Mouse (Mus musculus) left cerebral cortex, adult 9 months (tissue): ENCODE measurements around the gene Gm12830.

Experiments used
- DNase-seq, 2 experiments: peaks; one replicate each; pipeline ENCODE4 v3.0.0; 2022; ENCODE audit warnings: low spot score in 2 of 2

The Gm12830 gene

GRCm38 (mm10) chr4:114821567-114822192, at the start of gene Gm12830:
TSS of gene Gm12830 (plus strand) at chr4:114821722.
- peak in 1 of 2 experiments; percentile 48 for DNase-seq

- DNase-seq, result no peak
Observed at GRCm38 (mm10) chr4:114773316-114773715, 48.2 kb upstream of the Gm12830 start.

DNA sequence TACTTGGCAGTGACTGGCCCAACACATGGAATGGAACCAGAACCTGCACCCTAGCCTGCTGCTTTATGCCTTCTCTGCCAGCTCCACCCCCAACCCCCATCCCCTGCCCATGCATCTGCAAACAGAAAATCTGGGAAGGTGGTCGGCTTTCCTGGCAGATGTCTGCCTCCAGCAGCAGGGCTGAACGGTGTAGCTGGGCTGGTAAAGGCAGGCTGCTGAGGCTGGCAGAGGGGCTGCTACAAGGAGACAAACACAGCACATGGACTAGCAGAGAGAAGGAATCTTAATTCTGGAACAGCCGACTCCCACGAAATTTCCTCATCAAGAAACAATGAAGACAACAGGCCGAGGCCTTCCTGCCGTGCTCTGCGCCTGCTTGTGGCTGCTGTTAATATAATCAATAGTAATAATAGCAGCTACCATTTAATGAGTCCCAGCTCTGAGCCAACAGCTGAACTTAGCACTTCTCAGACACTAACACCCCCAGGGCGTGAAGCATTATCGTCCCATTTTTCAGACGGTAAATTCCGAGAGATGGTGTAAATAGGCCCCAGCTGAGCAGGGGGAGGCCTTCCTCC, 43.8 kb upstream of the Gm12830 start:
- no peak for DNase-seq

DNA sequence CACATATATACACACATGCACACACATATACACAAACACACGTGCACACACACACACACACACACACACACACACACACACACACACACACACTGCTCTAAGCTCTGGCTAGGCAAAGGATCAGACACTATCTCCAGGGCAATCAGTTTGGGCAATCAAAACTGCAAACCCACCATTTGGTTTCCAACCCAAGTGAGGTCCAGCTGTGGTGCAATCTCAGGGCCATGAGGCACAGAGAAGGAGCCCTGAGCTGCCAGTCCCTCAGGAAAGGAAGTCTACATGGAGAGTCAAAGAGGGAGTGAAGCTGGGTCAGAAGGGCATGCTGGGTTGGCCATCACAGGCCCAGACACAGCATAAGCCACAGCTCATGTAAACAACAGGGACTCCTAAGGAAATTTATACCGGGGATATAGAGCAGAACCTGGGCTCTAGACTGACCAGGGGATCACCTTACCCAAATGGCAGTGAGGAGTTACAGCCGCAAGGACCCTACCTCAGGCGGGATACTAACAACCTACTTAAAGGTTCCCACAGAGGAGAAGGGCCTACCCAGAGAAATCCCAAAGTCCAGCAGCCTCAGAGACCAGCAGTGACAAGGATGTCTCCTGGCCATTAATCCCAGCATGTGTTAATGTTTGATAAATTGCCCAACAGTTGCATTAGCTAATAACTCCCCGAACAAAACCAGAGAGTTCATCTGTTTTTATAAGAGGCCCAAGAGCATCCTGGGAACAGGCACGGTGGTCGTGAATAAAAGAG, 42.6 kb upstream of the Gm12830 start:
- DNase-seq, result no peak

- DNase-seq, result no peak
Observed at GRCm38 (mm10) chr4:114779475-114779757, 42.1 kb upstream of the Gm12830 start.

- no peak for DNase-seq
Observed at GRCm38 (mm10) chr4:114779758-114780546, 41.6 kb upstream of the Gm12830 start.

- no peak for DNase-seq
Observed at GRCm38 (mm10) chr4:114782851-114783250, 38.7 kb upstream of the Gm12830 start.

DNA sequence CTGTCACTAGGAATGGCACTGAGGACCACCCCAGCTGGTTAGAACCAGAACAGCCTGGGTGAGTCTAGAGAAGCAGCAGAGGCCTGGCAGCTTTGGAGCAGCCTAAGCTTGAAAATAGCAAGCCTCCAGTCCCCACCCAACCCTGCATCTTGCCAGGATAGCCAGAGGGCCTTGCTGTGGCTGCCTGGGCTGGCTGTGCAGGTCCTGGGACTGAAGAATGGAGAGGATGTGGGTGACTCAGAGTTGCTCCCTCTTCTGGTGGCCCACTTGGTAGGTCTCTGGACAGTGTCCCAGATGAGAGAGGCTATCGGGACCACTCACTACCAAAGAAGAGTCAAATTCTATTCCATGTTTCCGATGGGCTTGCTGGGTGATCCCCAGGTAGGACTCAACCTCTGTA, 36.8 kb upstream of the Gm12830 start:
- no peak for DNase-seq

- no peak for DNase-seq
Observed at GRCm38 (mm10) chr4:114788856-114789255, 32.7 kb upstream of the Gm12830 start.

DNA sequence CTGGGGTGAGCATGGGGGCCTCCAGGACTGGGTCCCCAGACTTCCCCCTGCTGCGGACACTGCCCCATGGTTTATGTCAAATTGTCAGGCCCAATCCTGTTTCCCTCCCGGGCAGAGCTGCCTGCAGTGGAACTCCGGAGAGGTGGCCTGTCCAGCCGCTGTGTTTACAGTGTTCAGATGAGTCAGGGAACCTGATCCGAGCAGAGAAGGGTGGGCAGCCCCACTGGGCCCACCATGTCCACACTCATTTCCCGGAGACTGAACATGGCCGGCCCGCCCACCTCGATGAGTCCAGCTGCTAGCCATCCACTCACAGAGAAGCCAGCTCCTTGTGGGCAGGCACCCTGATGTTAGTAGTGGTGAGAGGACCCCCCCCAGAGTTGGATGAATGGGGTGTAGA, 29.9 kb upstream of the Gm12830 start:
- no peak for DNase-seq

DNA sequence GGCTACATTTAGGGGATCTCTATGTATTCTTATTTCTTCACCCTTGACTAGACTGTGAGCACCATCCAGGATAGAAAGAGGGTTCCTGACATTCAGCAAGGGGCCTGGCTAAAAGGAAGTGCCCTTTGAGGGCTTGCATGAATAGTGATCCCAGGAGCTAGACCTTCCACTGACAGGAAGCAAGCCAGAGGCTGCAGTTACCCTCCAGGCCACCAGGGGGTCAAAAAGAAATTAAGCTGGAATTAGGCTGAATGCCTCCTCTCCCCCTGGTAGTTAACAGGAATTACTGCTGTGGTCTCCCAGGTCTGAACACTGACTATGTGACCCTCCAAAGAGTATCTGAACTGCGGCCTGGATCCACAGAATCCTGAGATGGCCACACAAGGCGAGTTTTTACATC, 27.7 kb upstream of the Gm12830 start:
- DNase-seq, result no peak

GRCm38 (mm10) chr4:114797254-114797914, 24.1 kb upstream of the Gm12830 start:
- no peak for DNase-seq

- DNase-seq, result no peak
Observed at GRCm38 (mm10) chr4:114798041-114798624, 23.4 kb upstream of the Gm12830 start.

GRCm38 (mm10) chr4:114804096-114804495, 17.4 kb upstream of the Gm12830 start:
- no peak for DNase-seq

DNA sequence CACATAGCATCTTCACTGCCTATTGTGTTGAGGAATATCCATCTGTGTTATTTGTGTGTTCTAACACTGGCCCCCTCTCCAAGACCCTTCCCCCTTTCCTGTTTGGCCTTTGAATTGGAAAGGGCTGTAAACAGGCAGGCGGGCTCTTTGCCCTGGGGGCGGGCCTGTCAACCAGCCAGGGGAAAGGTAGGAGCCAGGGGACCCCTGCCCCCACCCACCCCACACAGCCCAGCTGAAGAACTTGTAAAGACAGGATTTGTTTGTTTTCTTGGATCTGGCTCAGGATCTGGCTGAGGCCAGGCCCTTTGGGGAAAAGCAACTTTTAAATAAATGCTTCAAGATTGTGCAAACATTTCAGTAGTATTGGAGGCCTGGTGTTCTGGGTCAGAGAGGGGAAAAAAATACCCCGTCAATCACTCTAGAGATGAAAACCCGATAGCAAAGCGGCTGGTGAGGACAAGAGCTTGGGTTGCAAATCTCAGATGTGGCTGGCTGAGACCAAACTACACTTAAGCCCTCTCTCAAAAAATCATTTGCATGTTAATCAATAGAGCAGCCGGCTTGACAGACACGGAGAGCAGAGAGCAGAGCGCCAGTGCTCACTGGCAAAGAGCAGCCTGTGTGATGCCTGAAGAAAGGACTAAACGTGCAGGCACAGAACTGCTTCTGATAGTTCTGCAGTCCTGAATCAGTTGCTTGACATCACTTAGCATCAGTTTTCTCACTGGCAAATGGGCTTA, 2.4 kb upstream of the Gm12830 start:
- DNase-seq, result no peak

- no peak for DNase-seq
Observed at GRCm38 (mm10) chr4:114834770-114835581, 13.5 kb downstream of the Gm12830 start.

- DNase-seq, result no peak
Observed at GRCm38 (mm10) chr4:114841336-114841920, 19.9 kb downstream of the Gm12830 start.

DNA sequence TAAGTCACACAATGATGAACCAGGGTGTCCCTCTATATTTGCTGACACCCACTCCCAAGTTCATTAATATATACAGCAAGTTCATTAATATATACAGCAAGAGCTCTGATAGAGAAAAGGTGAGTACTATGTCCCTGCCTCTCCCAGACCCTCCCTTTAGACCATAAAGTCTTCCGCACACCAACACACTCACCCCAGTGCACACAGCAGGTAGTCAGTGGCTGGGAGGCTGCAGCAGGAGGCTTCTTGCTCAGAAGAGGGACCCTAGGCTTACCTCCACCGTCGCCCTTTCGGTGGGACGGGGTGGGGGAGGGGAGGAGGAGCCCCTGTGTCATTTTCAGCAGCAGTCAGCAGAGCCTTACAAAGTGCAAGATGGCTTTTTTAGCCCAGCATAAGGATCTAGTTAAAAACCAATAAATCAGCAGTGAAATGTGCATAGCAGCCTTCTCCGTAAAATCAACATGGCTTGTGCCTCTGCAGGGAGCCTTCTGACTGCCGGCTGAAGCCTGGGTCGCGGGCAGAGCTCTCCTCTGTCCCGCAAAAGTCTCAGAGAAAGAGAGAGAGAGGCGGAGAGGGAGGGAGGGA, 20.9 kb downstream of the Gm12830 start:
- no peak for DNase-seq

GRCm38 (mm10) chr4:114843097-114843721, 21.7 kb downstream of the Gm12830 start:
- no peak for DNase-seq
